Mouse (Mus musculus): ENCODE measurements around the gene Stpg3.

DNA sequence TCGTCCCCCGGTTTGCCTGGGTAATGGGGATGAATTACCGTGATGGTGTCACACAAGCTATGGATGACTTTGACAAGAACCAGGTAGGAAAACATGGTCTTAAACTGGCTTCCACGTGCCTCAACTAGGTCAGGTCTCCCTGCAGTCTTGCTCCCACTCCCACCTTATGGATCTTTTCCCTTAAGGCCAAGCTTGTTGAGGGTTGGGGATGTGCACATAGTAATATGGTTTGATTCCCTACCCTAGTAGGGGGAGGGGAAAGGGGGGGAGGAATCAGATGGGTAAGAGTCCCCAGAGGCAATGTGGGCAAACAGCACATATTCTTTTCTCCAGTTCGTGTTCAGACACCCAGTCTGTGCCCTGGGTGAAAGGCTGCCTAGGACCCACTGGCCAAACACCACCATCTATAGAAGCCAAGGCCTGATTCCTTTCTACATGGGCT is 6.9 kb upstream of the Stpg3 start:
- no peak for TF ChIP-seq CTCF (IDR thresholded peaks at IDR 0.05; ENCODE audit: control insufficient read depth, insufficient read depth, insufficient read length)
- no peak for TF ChIP-seq MYOD1 (IDR thresholded peaks at IDR 0.05; ENCODE audit: control insufficient read depth, insufficient read length, low read depth)
- TF ChIP-seq CEBPB (IDR thresholded peaks at IDR 0.05; ENCODE audit: low read depth): no peak
- TF ChIP-seq USF1 (IDR thresholded peaks at IDR 0.05; ENCODE audit: low read depth): no peak
- TF ChIP-seq MAX (IDR thresholded peaks at IDR 0.05): no peak
- TF ChIP-seq MYOG (IDR thresholded peaks at IDR 0.05; ENCODE audit: control insufficient read depth, extremely low read depth, insufficient read length): no peak
- no peak for TF ChIP-seq FOSL1 (IDR thresholded peaks at IDR 0.05; ENCODE audit: insufficient read depth, low read length, poor library complexity, severe bottlenecking)

All from C2C12 (cell line).